Mouse (Mus musculus): ENCODE data around the gene Atp6v0d1. TPM values are rescaled to one million over a fixed set of nuclear protein-coding genes. Genes with fewer than 3 reads are reported as not detected.

The Atp6v0d1 gene
- 112 and 122 TPM in 2 replicates for polyA plus RNA-seq (2015; fragmentation: Nextera tagmentation; extraction: Ambion mirVana)

- Histone ChIP-seq H3K9ac (ENCODE audit: low read depth, low read length) (peak within 1 kb of the TSS; percentile 92), H3K36me3 (ENCODE audit: insufficient read depth, low read length) (no peaks in the 10 kb centered on the region), H3K4me2 (ENCODE audit: low read length) (peak within 1 kb of the TSS; percentile 82), H3K4me1 (replicated peaks; ENCODE audit: insufficient read depth, low read length) (peaks cover 4% of the 10 kb centered on the region; the same call in 1 of the 2 replicates), H3K4me3 (replicated peaks; ENCODE audit: low read depth, low read length) (peak within 1 kb of the TSS; percentile 83), H3K9me3 (replicated peaks; ENCODE audit: low read length) (no peaks in the 10 kb centered on the region), H3K27ac (peak within 1 kb of the TSS; percentile 85), H3K27me3 (ENCODE audit: insufficient read depth, low read length) (no peaks in the 10 kb centered on the region)
- peak; percentile 98 for ATAC-seq (replicated peaks; ENCODE audit: low FRiP score, low read depth)
- peak; percentile 92 for TF ChIP-seq CTCF (IDR thresholded peaks at IDR 0.05; ENCODE audit: low read depth)
- 2% methylated on average over 53 of the region's 53 CpGs for WGBS
- peak; percentile 100 for DNase-seq (ENCODE audit: low spot score)
These were observed at the start of gene Atp6v0d1 for GRCm38 (mm10) chr8:105565952-105566702. TSS of gene Atp6v0d1 (minus strand) at chr8:105566047.

DNA sequence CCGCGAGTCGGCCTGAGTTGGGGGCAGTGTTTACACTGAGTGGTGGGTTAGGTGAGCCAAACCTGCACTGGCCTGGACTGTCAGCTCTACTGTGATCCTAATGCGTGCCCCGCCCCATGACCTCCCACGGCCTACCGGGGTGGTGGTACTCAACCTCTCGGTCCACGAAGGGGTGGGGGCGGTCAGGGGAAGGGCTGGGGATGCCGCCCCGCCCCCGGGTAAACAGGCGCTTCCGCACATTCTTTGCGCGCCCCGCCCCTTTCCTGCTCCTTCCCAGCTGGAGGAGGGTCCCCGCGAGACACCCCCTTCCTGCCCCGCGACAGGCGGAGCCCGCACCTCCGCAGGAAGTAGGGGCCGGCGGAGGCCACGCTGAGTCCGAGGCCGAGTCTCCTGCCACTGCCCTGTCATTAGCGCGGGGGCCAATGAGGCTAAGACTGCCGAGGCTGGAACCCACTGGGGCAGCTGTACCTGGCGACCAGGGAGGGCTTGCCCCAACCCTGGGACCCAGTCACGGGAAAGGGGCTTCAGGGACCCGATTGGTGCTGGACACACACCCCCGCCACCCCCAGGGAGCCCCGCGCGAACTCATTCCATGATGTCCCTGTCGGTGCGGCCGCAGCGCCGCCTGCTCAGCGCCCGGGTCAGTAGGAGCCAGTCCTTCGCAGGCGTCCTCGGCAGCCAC is 48.1 kb upstream of the Atp6v0d1 start:
- Histone ChIP-seq H3K9ac (ENCODE audit: low read depth, low read length) (peak overlapping the region; percentile 49), H3K4me2 (ENCODE audit: low read length) (peak overlapping the region; percentile 84), H3K9me3 (replicated peaks; ENCODE audit: low read length) (no peaks in the 10 kb centered on the region), H3K36me3 (ENCODE audit: insufficient read depth, low read length) (peaks cover 37% of the 10 kb centered on the region), H3K4me1 (replicated peaks; ENCODE audit: insufficient read depth, low read length) (peaks cover 18% of the 10 kb centered on the region; the same call in 1 of the 2 replicates), H3K27ac (0 out of 2 replicates have a peak overlapping the region, but pooled peaks have one; percentile 44), H3K27me3 (ENCODE audit: insufficient read depth, low read length) (no peaks in the 10 kb centered on the region), H3K4me3 (replicated peaks; ENCODE audit: low read depth, low read length) (peak overlapping the region; percentile 46)
- TF ChIP-seq CTCF (IDR thresholded peaks at IDR 0.05; ENCODE audit: low read depth): no peak
- DNase-seq (ENCODE audit: low spot score) (peak; percentile 86), ATAC-seq (replicated peaks; ENCODE audit: low FRiP score, low read depth) (peak; percentile 70)
- 3% methylated on average over 50 of the region's 50 CpGs for WGBS

DNA sequence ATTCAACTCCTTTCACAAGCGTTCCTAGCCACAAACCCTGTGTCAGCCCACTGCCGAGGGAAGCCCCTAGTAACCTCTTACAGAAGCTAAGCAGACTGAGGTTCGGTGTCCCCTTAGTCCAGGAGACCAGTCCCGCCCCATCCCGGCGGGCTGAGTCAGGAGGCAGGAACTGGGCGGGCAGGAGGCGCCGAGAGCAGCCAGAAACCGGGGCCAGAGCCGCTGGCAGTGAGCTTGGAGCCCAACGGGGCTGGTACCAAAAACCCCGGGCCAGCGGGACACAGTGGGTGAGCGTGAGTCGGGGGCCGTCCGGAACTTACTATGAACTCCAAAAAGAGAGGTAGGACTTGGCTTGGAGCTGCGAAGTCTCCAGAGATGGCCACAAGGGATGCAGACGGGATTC is 47.2 kb upstream of the Atp6v0d1 start:
- no peak for TF ChIP-seq CTCF (IDR thresholded peaks at IDR 0.05; ENCODE audit: low read depth)
- Histone ChIP-seq H3K36me3 (ENCODE audit: insufficient read depth, low read length) (peaks cover 27% of the 10 kb centered on the region), H3K4me1 (replicated peaks; ENCODE audit: insufficient read depth, low read length) (peaks cover 18% of the 10 kb centered on the region; the same call in 1 of the 2 replicates), H3K4me3 (replicated peaks; ENCODE audit: low read depth, low read length) (peak overlapping the region; percentile 46), H3K27ac (no peak overlapping the region), H3K27me3 (ENCODE audit: insufficient read depth, low read length) (no peaks in the 10 kb centered on the region), H3K9ac (ENCODE audit: low read depth, low read length) (0 out of 2 replicates have a peak overlapping the region, but pooled peaks have one; percentile 46), H3K9me3 (replicated peaks; ENCODE audit: low read length) (no peaks in the 10 kb centered on the region), H3K4me2 (ENCODE audit: low read length) (peak overlapping the region; percentile 84)
- WGBS: 4% methylated on average over 20 of the region's 20 CpGs
- ATAC-seq (replicated peaks; ENCODE audit: low FRiP score, low read depth) (no peak), DNase-seq (ENCODE audit: low spot score) (no peak)

- Histone ChIP-seq H3K4me2 (ENCODE audit: low read length) (no peak overlapping the region), H3K4me3 (replicated peaks; ENCODE audit: low read depth, low read length) (no peak overlapping the region), H3K9ac (ENCODE audit: low read depth, low read length) (no peak overlapping the region), H3K36me3 (ENCODE audit: insufficient read depth, low read length) (peaks cover 16% of the 10 kb centered on the region), H3K9me3 (replicated peaks; ENCODE audit: low read length) (no peaks in the 10 kb centered on the region), H3K4me1 (replicated peaks; ENCODE audit: insufficient read depth, low read length) (peaks cover 23% of the 10 kb centered on the region; the same call in 1 of the 2 replicates), H3K27me3 (ENCODE audit: insufficient read depth, low read length) (no peaks in the 10 kb centered on the region), H3K27ac (no peak overlapping the region)
- no peak for ATAC-seq (replicated peaks; ENCODE audit: low FRiP score, low read depth)
- no peak for DNase-seq (ENCODE audit: low spot score)
- no peak for TF ChIP-seq CTCF (IDR thresholded peaks at IDR 0.05; ENCODE audit: low read depth)
- 87% methylated on average over 9 of the region's 9 CpGs for WGBS
These were observed 46.0 kb upstream of the Atp6v0d1 start for GRCm38 (mm10) chr8:105611836-105612235.

- DNase-seq (ENCODE audit: low spot score) (no peak), ATAC-seq (replicated peaks; ENCODE audit: low FRiP score, low read depth) (no peak)
- no peaks in the 10 kb centered on the region for H3K9me3 ChIP-seq (replicated peaks; ENCODE audit: low read length)
- no peak overlapping the region for H3K4me2 ChIP-seq (ENCODE audit: low read length)
- H3K9ac ChIP-seq (ENCODE audit: low read depth, low read length): no peak overlapping the region
- no peak overlapping the region for H3K27ac ChIP-seq
- H3K4me3 ChIP-seq (replicated peaks; ENCODE audit: low read depth, low read length): no peak overlapping the region
- H3K4me1 ChIP-seq (replicated peaks; ENCODE audit: insufficient read depth, low read length): peaks cover 23% of the 10 kb centered on the region; the same call in 1 of the 2 replicates
- no peak for TF ChIP-seq CTCF (IDR thresholded peaks at IDR 0.05; ENCODE audit: low read depth)
- H3K36me3 ChIP-seq (ENCODE audit: insufficient read depth, low read length): no peaks in the 10 kb centered on the region
- WGBS: 31% methylated on average over 4 of the region's 4 CpGs
- no peaks in the 10 kb centered on the region for H3K27me3 ChIP-seq (ENCODE audit: insufficient read depth, low read length)
These were observed 43.9 kb upstream of the Atp6v0d1 start for GRCm38 (mm10) chr8:105609771-105610170.

GRCm38 (mm10) chr8:105609355-105609754 is 43.5 kb upstream of the Atp6v0d1 start:
- no peak for DNase-seq (ENCODE audit: low spot score)
- Histone ChIP-seq H3K27ac (no peak overlapping the region), H3K9ac (ENCODE audit: low read depth, low read length) (no peak overlapping the region), H3K36me3 (ENCODE audit: insufficient read depth, low read length) (no peaks in the 10 kb centered on the region), H3K9me3 (replicated peaks; ENCODE audit: low read length) (no peaks in the 10 kb centered on the region), H3K4me2 (ENCODE audit: low read length) (no peak overlapping the region), H3K27me3 (ENCODE audit: insufficient read depth, low read length) (no peaks in the 10 kb centered on the region), H3K4me3 (replicated peaks; ENCODE audit: low read depth, low read length) (no peak overlapping the region), H3K4me1 (replicated peaks; ENCODE audit: insufficient read depth, low read length) (peaks cover 21% of the 10 kb centered on the region; the same call in 1 of the 2 replicates)
- WGBS: 73% methylated on average over 2 of the region's 2 CpGs
- no peak for ATAC-seq (replicated peaks; ENCODE audit: low FRiP score, low read depth)
- no peak for TF ChIP-seq CTCF (IDR thresholded peaks at IDR 0.05; ENCODE audit: low read depth)

Measured in kidney, postnatal 0 days (tissue).